ENCODE assay signal across 8 mouse cellular contexts in the genomic region with DNA sequence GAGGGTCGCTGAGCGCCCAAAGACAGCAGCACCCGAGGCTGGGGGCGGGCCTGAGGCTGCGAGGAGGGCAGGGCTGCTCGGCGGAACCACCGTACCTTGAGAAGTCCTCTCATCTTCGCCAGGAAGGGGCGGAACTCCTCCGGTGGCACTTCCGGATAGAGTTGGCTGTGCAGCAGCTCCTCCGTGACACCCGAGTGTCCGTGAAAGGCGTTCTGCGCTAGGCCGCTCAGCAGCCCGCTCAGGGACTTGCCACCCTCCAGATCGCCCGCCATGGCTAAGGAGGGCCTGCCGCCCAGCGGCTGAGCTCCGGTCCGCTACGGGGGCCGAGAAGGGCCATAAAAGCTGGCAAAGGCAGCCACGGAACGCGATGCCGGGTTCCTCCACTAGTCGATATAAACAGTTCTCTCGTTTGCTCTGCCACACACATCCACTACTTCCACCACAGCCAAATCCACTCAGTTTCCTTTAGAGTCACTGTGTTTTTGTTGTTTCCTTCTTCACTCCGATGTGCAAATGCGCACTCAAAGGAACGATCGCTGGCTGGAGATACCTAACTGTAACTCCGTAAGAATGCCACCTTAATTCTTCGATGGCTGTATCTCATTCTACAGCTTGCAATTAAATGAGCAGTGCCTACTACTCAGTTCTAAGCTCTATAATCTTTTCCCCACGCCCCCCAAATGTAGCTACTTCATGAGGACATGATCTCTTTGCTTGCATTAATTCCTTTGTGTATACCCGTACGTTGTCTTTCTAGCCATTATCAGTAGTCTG. TPM values are rescaled to one million over a fixed set of nuclear protein-coding genes. Genes with fewer than 3 reads are reported as not detected.
A peak's percentile ranks its signal among the peaks of the same experiment; 100 is the strongest.
DNase-seq lines count a peak whose midpoint lies in the region; ATAC-seq lines count a peak whose summit lies in the region.

A gene (minus strand): TSS at position 107 of the 774 bp plus-strand sequence.
A gene (minus strand): TSS at position 399 of the 774 bp plus-strand sequence.

- DNase-seq in Muller cell, postnatal 12 days (ENCODE audit: inconsistent ontology term) = peak; percentile 93
- peak; percentile 95 for DNase-seq in cerebellum, adult 9-11 months
- peak; percentile 86 to 97 for DNase-seq in frontal cortex, adult 2 months (ENCODE audit: extremely low spot score in 1 of 2, low spot score in 1 of 2)
- peak; percentile 97 to 98 for DNase-seq in layer of hippocampus, postnatal 25 days (ENCODE audit: extremely low spot score in 1 of 2, low spot score in 1 of 2)
- DNase-seq in lung, postnatal 25 days (ENCODE audit: low spot score) = peak; percentile 95
- DNase-seq in retina, embryonic 14.5 days (ENCODE audit: low spot score) = peak; percentile 97
- peak; percentile 99 for DNase-seq in thymus, postnatal 4 days

- 4% methylated on average over 42 of the region's 42 CpGs for WGBS in hindbrain, embryonic 12.5 days

- H3K27me3 ChIP-seq in hindbrain, embryonic 12.5 days = no peaks in the 10 kb centered on the region

- peaks cover 9% of the 10 kb centered on the region for H3K4me1 ChIP-seq in hindbrain, embryonic 12.5 days

- ATAC-seq in hindbrain, embryonic 12.5 days (ENCODE audit: low FRiP score) = peak; percentile 94

- peak within 1 kb of the TSS; percentile 75 for H3K9ac ChIP-seq in hindbrain, embryonic 12.5 days

- peak within 1 kb of the TSS; percentile 93 for H3K27ac ChIP-seq in hindbrain, embryonic 12.5 days

- peaks cover 5% of the 10 kb centered on the region; the same call in 1 of the 2 replicates for H3K36me3 ChIP-seq in hindbrain, embryonic 12.5 days

- peak within 1 kb of the TSS; percentile 84 for H3K4me2 ChIP-seq in hindbrain, embryonic 12.5 days (replicated peaks)

- no peaks in the 10 kb centered on the region for H3K9me3 ChIP-seq in hindbrain, embryonic 12.5 days (replicated peaks)

- peak within 1 kb of the TSS; percentile 64 for H3K4me3 ChIP-seq in hindbrain, embryonic 12.5 days

RNA-seq across cellular contexts. Expression of the first gene that starts in this region (rescaled TPM):
- 3.8 and 6.4 TPM in 2 replicates for polyA plus RNA-seq in frontal cortex, adult 2 months (2012; rRNA removed)
- polyA plus RNA-seq in hindbrain, embryonic 12.5 days (2016; fragmentation: Nextera tagmentation; extraction: Ambion mirVana) = 5.7 TPM in 2 replicates
- total RNA-seq in layer of hippocampus, postnatal 25 days (2021) = 10 to 100 TPM in 1 of 2 experiments, 1 to 10 TPM in 1; 9.5 to 10.4 TPM

RNA-seq across cellular contexts. Expression of the second gene that starts in this region (rescaled TPM):
- polyA plus RNA-seq in frontal cortex, adult 2 months (2012; rRNA removed) = 39.1 and 46.5 TPM in 2 replicates
- 309 and 314 TPM in 2 replicates for polyA plus RNA-seq in hindbrain, embryonic 12.5 days (2016; fragmentation: Nextera tagmentation; extraction: Ambion mirVana)
- total RNA-seq in layer of hippocampus, postnatal 25 days (2021) = 10 to 100 TPM; 50.9 to 62.2 TPM

Comparison
In these comparisons a context has a peak if more than half of its experiments do, and no peak if none do; other contexts are left out.
1. Peak in every context shown above with its lines: DNase-seq, ATAC-seq, H3K4me3 ChIP-seq and H3K27ac ChIP-seq.